Mouse (Mus musculus): Measurements from ENCODE around the gene Endod1. TPM values are rescaled to one million over a fixed set of nuclear protein-coding genes. Genes with fewer than 3 reads are reported as not detected.

The Endod1 gene
- polyA plus RNA-seq, 1 experiment from 2014 or later: 14.4 TPM

DNA sequence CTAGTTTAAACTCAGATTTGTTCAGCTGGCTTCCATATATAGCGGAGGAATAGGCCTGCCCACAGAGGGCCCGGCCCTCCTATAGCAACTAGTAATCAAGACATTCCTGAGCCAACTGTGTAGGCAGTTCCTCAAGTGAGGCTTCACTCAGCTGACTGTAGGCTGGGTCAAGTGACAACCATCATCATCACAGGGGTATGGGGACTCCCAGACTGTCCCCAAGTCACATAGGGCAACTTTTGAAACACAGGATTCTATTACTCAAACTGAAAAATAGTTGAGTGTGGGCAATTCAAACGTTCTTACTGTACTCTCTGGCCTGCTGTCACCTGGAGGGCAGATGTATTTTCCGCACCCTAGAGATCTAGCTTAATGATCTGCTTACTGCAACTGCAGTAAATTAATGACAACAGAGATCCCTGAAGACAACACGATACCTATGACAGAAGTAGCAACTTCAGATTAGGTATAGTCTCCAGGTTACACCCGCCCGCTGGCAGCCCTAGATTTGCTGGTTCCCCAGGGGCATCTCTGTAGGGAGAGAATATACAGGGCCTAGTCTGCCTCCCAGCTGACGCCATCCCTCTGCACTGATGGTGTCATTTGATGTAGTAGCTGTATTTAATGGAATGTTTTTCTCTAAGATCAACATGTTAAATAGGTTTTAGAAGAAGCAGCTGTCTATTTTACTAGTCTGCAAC is 19.1 kb downstream of the Endod1 start:
- H3K4me1 ChIP-seq (ENCODE audit: insufficient read depth, low read depth, low read length): no peaks in the 10 kb centered on the region
- TF ChIP-seq CTCF (IDR thresholded peaks at IDR 0.05) (no peak), EP300 (IDR thresholded peaks at IDR 0.05) (no peak)
- ATAC-seq: no peak
- no peak overlapping the region for H3K4me3 ChIP-seq (ENCODE audit: low read depth, low read length)
- H3K9ac ChIP-seq (replicated peaks; ENCODE audit: low read depth): no peak overlapping the region
- H3K27me3 ChIP-seq (replicated peaks; ENCODE audit: insufficient read depth, low read length): no peaks in the 10 kb centered on the region
- H3K36me3 ChIP-seq (ENCODE audit: insufficient read depth, low read length): no peaks in the 10 kb centered on the region
- no peaks in the 10 kb centered on the region for H3K9me3 ChIP-seq (ENCODE audit: low read length)
- no peak overlapping the region for H3K4me2 ChIP-seq (replicated peaks; ENCODE audit: low read depth, low read length)
- no peak overlapping the region for H3K27ac ChIP-seq (ENCODE audit: low read length)
- WGBS: 87% methylated on average over 8 of the region's 8 CpGs
- DNase-seq (ENCODE audit: low spot score): no peak

GRCm38 (mm10) chr9:14357033-14357432 is 24.3 kb downstream of the Endod1 start:
- 84% methylated on average over 4 of the region's 4 CpGs for WGBS

DNA sequence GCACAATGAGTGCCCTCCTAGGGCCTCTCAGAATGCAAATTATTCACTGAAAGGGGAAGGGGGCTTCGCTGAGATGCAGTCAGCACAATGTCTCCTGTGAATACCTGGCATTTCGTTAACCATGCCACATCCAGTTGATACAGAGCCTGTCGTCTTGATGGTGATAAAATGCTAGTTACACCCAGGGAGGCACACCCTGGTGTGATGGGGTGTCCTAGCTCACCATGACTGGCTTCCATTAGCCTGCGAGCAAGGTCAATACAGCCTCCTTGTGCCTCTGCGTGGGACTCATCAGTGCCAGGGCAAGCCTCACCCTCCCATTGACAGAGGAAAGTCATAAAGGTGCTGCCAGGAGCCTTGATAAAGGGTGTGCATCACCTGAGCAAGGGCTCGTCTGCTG is 26.5 kb downstream of the Endod1 start:
- Histone ChIP-seq H3K4me3 (ENCODE audit: low read depth, low read length) (no peak overlapping the region), H3K27me3 (replicated peaks; ENCODE audit: insufficient read depth, low read length) (no peaks in the 10 kb centered on the region), H3K4me1 (ENCODE audit: insufficient read depth, low read depth, low read length) (no peaks in the 10 kb centered on the region), H3K4me2 (replicated peaks; ENCODE audit: low read depth, low read length) (no peak overlapping the region), H3K27ac (ENCODE audit: low read length) (no peak overlapping the region), H3K9ac (replicated peaks; ENCODE audit: low read depth) (no peak overlapping the region), H3K9me3 (ENCODE audit: low read length) (no peaks in the 10 kb centered on the region), H3K36me3 (ENCODE audit: insufficient read depth, low read length) (no peaks in the 10 kb centered on the region)
- TF ChIP-seq CTCF (IDR thresholded peaks at IDR 0.05) (no peak), EP300 (IDR thresholded peaks at IDR 0.05) (no peak)
- ATAC-seq: no peak
- 84% methylated on average over 6 of the region's 6 CpGs for WGBS
- no peak for DNase-seq (ENCODE audit: low spot score)

More at GRCm38 (mm10) chr9:14357033-14357432, 24.3 kb downstream of the Endod1 start:
- Histone ChIP-seq H3K9me3 (ENCODE audit: low read length) (no peaks in the 10 kb centered on the region), H3K9ac (replicated peaks; ENCODE audit: low read depth) (no peak overlapping the region), H3K27ac (ENCODE audit: low read length) (no peak overlapping the region), H3K4me2 (replicated peaks; ENCODE audit: low read depth, low read length) (no peak overlapping the region), H3K27me3 (replicated peaks; ENCODE audit: insufficient read depth, low read length) (no peaks in the 10 kb centered on the region), H3K36me3 (ENCODE audit: insufficient read depth, low read length) (no peaks in the 10 kb centered on the region), H3K4me3 (ENCODE audit: low read depth, low read length) (no peak overlapping the region), H3K4me1 (ENCODE audit: insufficient read depth, low read depth, low read length) (no peaks in the 10 kb centered on the region)
- ATAC-seq (no peak), DNase-seq (ENCODE audit: low spot score) (no peak)
- TF ChIP-seq CTCF (IDR thresholded peaks at IDR 0.05): peak; percentile 54
- TF ChIP-seq EP300 (IDR thresholded peaks at IDR 0.05): no peak

GRCm38 (mm10) chr9:14352337-14352736 is 29.0 kb downstream of the Endod1 start:
- no peak overlapping the region for H3K4me2 ChIP-seq (replicated peaks; ENCODE audit: low read depth, low read length)
- no peak overlapping the region for H3K9ac ChIP-seq (replicated peaks; ENCODE audit: low read depth)
- H3K36me3 ChIP-seq (ENCODE audit: insufficient read depth, low read length): no peaks in the 10 kb centered on the region
- H3K9me3 ChIP-seq (ENCODE audit: low read length): no peaks in the 10 kb centered on the region
- DNase-seq (ENCODE audit: low spot score): no peak
- TF ChIP-seq CTCF (IDR thresholded peaks at IDR 0.05): no peak
- TF ChIP-seq EP300 (IDR thresholded peaks at IDR 0.05): no peak
- no peaks in the 10 kb centered on the region for H3K4me1 ChIP-seq (ENCODE audit: insufficient read depth, low read depth, low read length)
- H3K4me3 ChIP-seq (ENCODE audit: low read depth, low read length): no peak overlapping the region
- no peak overlapping the region for H3K27ac ChIP-seq (ENCODE audit: low read length)
- no peak for ATAC-seq
- no peaks in the 10 kb centered on the region for H3K27me3 ChIP-seq (replicated peaks; ENCODE audit: insufficient read depth, low read length)
- 77% methylated on average over 1 of the region's 1 CpGs for WGBS

GRCm38 (mm10) chr9:14350787-14351186 is 30.5 kb downstream of the Endod1 start:
- H3K9me3 ChIP-seq (ENCODE audit: low read length): no peaks in the 10 kb centered on the region
- WGBS: 65% methylated on average over 2 of the region's 2 CpGs
- H3K4me3 ChIP-seq (ENCODE audit: low read depth, low read length): no peak overlapping the region
- H3K4me1 ChIP-seq (ENCODE audit: insufficient read depth, low read depth, low read length): no peaks in the 10 kb centered on the region
- H3K27ac ChIP-seq (ENCODE audit: low read length): no peak overlapping the region
- no peak for TF ChIP-seq CTCF (IDR thresholded peaks at IDR 0.05)
- TF ChIP-seq EP300 (IDR thresholded peaks at IDR 0.05): no peak
- DNase-seq (ENCODE audit: low spot score) (no peak), ATAC-seq (no peak; the same call in 1 of the 2 replicates)
- no peak overlapping the region for H3K9ac ChIP-seq (replicated peaks; ENCODE audit: low read depth)
- no peak overlapping the region for H3K4me2 ChIP-seq (replicated peaks; ENCODE audit: low read depth, low read length)
- H3K36me3 ChIP-seq (ENCODE audit: insufficient read depth, low read length): no peaks in the 10 kb centered on the region
- H3K27me3 ChIP-seq (replicated peaks; ENCODE audit: insufficient read depth, low read length): no peaks in the 10 kb centered on the region

GRCm38 (mm10) chr9:14349380-14349779 is 31.9 kb downstream of the Endod1 start:
- no peaks in the 10 kb centered on the region for H3K27me3 ChIP-seq (replicated peaks; ENCODE audit: insufficient read depth, low read length)
- DNase-seq (ENCODE audit: low spot score) (no peak), ATAC-seq (no peak)
- H3K9ac ChIP-seq (replicated peaks; ENCODE audit: low read depth): no peak overlapping the region
- no peak overlapping the region for H3K27ac ChIP-seq (ENCODE audit: low read length)
- H3K4me3 ChIP-seq (ENCODE audit: low read depth, low read length): no peak overlapping the region
- TF ChIP-seq CTCF (IDR thresholded peaks at IDR 0.05) (no peak), EP300 (IDR thresholded peaks at IDR 0.05) (no peak)
- WGBS: 68% methylated on average over 5 of the region's 5 CpGs
- no peaks in the 10 kb centered on the region for H3K36me3 ChIP-seq (ENCODE audit: insufficient read depth, low read length)
- H3K9me3 ChIP-seq (ENCODE audit: low read length): no peaks in the 10 kb centered on the region
- no peaks in the 10 kb centered on the region for H3K4me1 ChIP-seq (ENCODE audit: insufficient read depth, low read depth, low read length)
- H3K4me2 ChIP-seq (replicated peaks; ENCODE audit: low read depth, low read length): no peak overlapping the region

Measured in lung, postnatal 0 days (tissue).